Mouse (Mus musculus): ENCODE data around the gene Hist1h2bh.

- TF ChIP-seq POLR2A (IDR thresholded peaks at IDR 0.05; ENCODE audit: borderline replicate concordance, extremely low read depth, insufficient read depth, insufficient read length, poor library complexity, severe bottlenecking) (no peak), CTCF (IDR thresholded peaks at IDR 0.05; ENCODE audit: borderline replicate concordance, extremely low read depth, insufficient read depth, insufficient read length) (no peak)
Measured at GRCm38 (mm10) chr13:23554393-23554792, 11.2 kb upstream of the Hist1h2bh start.

Measured in brain, embryonic 14.5 days (tissue).